Mouse (Mus musculus) thymus, adult 2 months (tissue): ENCODE measurements at regions not wholly inside any gene's neighbourhood (a gene's known extent, or its start where the extent isn't known, plus 50 kb on each side); places are given as distances from the start of the nearest gene placed in this dataset.

Experiments
- DNase-seq: peaks from one replicate; pipeline ENCODE4 v3.0.0; 2021
- H3K27ac ChIP-seq: fragments of 200-500 bp; 2 replicates; pipeline ENCODE4 v1.5.1; 2012; ENCODE audit warnings: low read length, control low read depth; ENCODE audit not compliant: control insufficient read depth, insufficient read depth
- H3K27me3 ChIP-seq: fragments of 200-500 bp; 2 replicates; pipeline ENCODE4 v1.6.1; 2012; ENCODE audit warnings: mild to moderate bottlenecking, low read length, moderate library complexity, mixed read lengths; ENCODE audit not compliant: control insufficient read depth, insufficient read depth
- H3K36me3 ChIP-seq: fragments of 200-500 bp; 2 replicates; pipeline ENCODE4 v1.6.1; 2012; ENCODE audit warnings: mild to moderate bottlenecking, low read length, moderate library complexity; ENCODE audit not compliant: control insufficient read depth, insufficient read depth
- H3K4me1 ChIP-seq: fragments of 200-500 bp; replicated peaks from 2 replicates; pipeline ENCODE4 v1.6.1; 2012; ENCODE audit warnings: low read length; ENCODE audit not compliant: control insufficient read depth, insufficient read depth
- H3K4me3 ChIP-seq: fragments of 200-500 bp; 2 replicates; pipeline ENCODE4 v1.5.1; 2012; ENCODE audit warnings: mild to moderate bottlenecking, low read length, control low read depth, moderate library complexity; ENCODE audit not compliant: control insufficient read depth, insufficient read depth
- CTCF ChIP-seq: fragments of 200-500 bp; IDR thresholded peaks from 2 replicates; pipeline ENCODE4 v1.5.1; 2012; ENCODE audit warnings: mild to moderate bottlenecking, control low read depth, low read length, moderate library complexity, borderline replicate concordance; ENCODE audit not compliant: control insufficient read depth, poor library complexity, insufficient read depth; ENCODE audit errors: extremely low read depth
- POLR2A ChIP-seq: fragments of 200-500 bp; IDR thresholded peaks from 2 replicates; pipeline ENCODE4 v1.6.1; 2012; ENCODE audit warnings: mild to moderate bottlenecking, low read length, control low read depth, moderate library complexity; ENCODE audit not compliant: control insufficient read depth, poor library complexity, insufficient read depth; ENCODE audit errors: extremely low read depth
- WGBS: fragments of 180-500 bp; shearing (Covaris S2); methylation state at CpG from one replicate; pipeline ENCODE4 v1.1.7; 2018; 5-methylcytosine and 5-hydroxymethylcytosine counted together

DNA sequence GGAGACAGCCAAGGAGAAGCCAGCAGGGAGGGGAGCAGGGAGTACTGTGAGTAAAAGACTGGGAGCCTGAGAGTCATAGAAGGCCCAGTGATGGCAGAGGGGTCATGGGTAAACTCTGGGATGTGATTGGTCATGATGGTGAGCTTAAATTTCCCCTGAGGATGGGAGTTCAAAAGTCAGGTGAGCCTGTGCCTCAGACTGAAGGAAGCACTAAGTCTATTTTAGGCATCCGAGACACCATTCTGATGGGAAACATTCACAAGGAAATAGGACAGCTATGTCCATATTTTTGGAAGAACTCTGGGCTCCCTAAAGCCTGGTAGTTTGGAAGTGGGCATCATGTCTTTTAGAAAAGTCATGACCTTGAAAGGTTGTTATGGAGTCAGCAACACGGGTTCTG, 57.7 kb upstream of the Rbpj start:
- no peak for TF ChIP-seq POLR2A
- no peak for TF ChIP-seq CTCF
- no peak for DNase-seq

DNA sequence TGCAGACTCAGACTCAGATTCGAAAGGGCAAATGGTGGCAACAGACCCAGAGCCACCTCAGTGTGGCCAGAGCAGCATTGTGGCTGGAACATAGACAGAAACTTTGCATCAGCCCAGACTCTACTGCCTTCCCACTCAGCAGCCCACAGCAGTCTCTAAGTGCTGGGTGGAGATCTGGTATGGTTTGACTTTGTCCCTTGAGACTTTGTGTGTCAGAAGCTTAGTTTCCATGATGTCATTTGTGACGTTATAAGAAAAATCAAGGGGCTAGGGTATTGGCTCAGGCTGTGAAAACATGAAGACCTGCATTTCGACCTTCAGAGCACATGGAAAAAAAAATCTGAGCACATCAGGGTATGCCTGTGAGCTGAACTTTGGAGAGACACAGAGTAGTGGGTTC, 56.2 kb upstream of the Rbpj start:
- no peak overlapping the region for H3K27ac ChIP-seq
- DNase-seq = no peak
- H3K4me1 ChIP-seq = no peaks in the 10 kb centered on the region
- H3K36me3 ChIP-seq = no peaks in the 10 kb centered on the region
- H3K4me3 ChIP-seq = no peak overlapping the region
- WGBS = 86% methylated on average over 3 of the region's 3 CpGs
- TF ChIP-seq POLR2A (no peak), CTCF (no peak)
- no peaks in the 10 kb centered on the region for H3K27me3 ChIP-seq

More for the DNA sequence above, 57.7 kb upstream of the Rbpj start:
- no peaks in the 10 kb centered on the region for H3K4me1 ChIP-seq
- no peaks in the 10 kb centered on the region for H3K36me3 ChIP-seq
- no peaks in the 10 kb centered on the region for H3K27me3 ChIP-seq
- H3K4me3 ChIP-seq = no peak overlapping the region
- 94% methylated on average over 2 of the region's 2 CpGs for WGBS
- no peak overlapping the region for H3K27ac ChIP-seq

DNA sequence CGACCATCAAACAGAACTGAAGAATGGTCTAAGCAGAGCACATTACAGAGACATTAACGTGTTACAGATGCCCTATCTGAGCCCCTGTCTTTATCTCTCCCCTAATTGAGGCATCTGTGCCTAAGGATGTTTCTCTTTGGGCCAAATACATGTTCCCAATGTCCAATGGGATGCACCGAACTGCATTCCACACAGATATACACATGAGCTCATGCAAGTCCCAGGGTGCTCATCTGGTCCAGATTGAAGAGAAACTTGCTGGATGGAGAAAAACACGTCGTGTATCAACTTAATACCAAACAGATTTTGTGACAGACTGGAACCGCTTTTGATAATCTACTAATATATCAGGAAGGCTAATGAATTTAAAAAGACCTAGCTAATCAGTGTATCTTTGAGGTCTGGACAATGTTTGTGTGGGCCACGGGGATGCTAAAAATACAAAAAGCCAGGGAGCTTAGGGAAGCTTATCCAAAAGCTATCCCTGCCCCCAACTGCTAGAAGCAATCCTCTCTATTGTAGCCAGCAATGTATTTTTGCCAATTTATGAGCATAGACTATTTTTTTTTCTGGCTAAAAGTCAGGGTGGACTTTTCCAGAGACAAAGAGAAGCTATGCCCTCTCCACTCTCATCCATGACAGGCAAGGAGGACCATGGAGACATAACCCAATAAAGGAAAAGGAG, 53.4 kb upstream of the Rbpj start:
- H3K27me3 ChIP-seq = no peaks in the 10 kb centered on the region
- WGBS = 88% methylated on average over 7 of the region's 7 CpGs
- no peaks in the 10 kb centered on the region for H3K36me3 ChIP-seq
- H3K4me3 ChIP-seq = no peak overlapping the region
- DNase-seq = no peak
- H3K4me1 ChIP-seq = no peaks in the 10 kb centered on the region
- H3K27ac ChIP-seq = no peak overlapping the region
- TF ChIP-seq CTCF = no peak
- TF ChIP-seq POLR2A = no peak

DNA sequence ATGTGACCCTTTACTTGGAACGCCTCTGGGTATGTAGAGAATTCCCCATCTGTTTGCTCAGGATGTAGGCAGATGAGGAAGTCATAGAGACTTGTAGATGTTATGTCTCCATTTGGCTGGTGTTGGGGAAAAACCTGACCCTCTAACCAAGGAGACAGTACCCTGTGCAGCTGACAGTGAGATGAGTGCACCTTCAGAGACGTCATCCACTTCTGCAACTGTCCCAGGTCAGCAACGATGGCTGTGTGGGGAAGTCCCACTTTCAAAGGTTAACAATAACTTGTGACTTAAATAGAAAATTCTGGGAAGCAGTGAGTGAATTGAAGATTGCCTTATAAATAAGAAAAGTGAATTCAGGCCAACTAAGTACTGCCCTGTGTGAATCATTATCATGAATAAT, 52.3 kb upstream of the Rbpj start:
- 71% methylated on average over 3 of the region's 3 CpGs for WGBS
- H3K4me1 ChIP-seq = no peaks in the 10 kb centered on the region
- no peak for TF ChIP-seq POLR2A
- no peak for TF ChIP-seq CTCF
- H3K4me3 ChIP-seq = no peak overlapping the region
- no peak for DNase-seq
- no peaks in the 10 kb centered on the region for H3K27me3 ChIP-seq
- no peaks in the 10 kb centered on the region for H3K36me3 ChIP-seq
- no peak overlapping the region for H3K27ac ChIP-seq

DNA sequence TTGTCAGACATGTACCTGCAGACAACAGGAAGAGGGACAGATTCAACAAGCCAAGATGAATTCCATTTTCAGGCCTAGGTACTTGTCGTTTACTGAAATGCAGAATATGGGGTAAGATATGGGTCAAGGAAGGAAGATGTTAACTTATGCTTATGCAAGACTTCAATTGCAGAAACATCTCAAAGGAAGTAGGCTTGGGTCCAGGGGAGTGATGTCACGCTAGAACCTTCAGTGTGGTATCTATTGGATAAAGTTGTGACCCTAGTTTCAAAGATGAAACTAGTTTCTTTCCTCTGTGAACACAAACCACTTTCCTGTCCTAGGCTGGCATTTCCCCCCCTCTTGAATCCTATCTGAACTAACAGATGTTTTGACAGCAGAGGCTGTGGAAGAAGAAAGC, 50.5 kb upstream of the Rbpj start:
- 79% methylated on average over 2 of the region's 2 CpGs for WGBS
- DNase-seq = no peak
- Histone ChIP-seq H3K4me3 (no peak overlapping the region), H3K27me3 (no peaks in the 10 kb centered on the region), H3K27ac (no peak overlapping the region), H3K36me3 (no peaks in the 10 kb centered on the region), H3K4me1 (no peaks in the 10 kb centered on the region)
- TF ChIP-seq CTCF (no peak), POLR2A (no peak)
